Mouse (Mus musculus) effector memory CD4-positive, alpha-beta T cell, adult 5 months (primary cell): ENCODE measurements around the gene 6030408B16Rik. TPM values are rescaled to one million over a fixed set of nuclear protein-coding genes. Genes with fewer than 3 reads are reported as not detected.

ENCODE experiments used
- polyA plus RNA-seq: library from polyadenylated mRNA; unstranded; fragments of 100-300 nt; shearing (Covaris generic); gene quantifications from one replicate; pipeline ENCODE4 v1.2.1, GENCODE M21; 2017

6030408B16Rik gene
- polyA plus RNA-seq, result not detected

GRCm38 (mm10) chr15:101293025-101293621 lies at the start of gene 6030408B16Rik:
6030408B16Rik (plus strand) TSS chr15:101293212.

DNA sequence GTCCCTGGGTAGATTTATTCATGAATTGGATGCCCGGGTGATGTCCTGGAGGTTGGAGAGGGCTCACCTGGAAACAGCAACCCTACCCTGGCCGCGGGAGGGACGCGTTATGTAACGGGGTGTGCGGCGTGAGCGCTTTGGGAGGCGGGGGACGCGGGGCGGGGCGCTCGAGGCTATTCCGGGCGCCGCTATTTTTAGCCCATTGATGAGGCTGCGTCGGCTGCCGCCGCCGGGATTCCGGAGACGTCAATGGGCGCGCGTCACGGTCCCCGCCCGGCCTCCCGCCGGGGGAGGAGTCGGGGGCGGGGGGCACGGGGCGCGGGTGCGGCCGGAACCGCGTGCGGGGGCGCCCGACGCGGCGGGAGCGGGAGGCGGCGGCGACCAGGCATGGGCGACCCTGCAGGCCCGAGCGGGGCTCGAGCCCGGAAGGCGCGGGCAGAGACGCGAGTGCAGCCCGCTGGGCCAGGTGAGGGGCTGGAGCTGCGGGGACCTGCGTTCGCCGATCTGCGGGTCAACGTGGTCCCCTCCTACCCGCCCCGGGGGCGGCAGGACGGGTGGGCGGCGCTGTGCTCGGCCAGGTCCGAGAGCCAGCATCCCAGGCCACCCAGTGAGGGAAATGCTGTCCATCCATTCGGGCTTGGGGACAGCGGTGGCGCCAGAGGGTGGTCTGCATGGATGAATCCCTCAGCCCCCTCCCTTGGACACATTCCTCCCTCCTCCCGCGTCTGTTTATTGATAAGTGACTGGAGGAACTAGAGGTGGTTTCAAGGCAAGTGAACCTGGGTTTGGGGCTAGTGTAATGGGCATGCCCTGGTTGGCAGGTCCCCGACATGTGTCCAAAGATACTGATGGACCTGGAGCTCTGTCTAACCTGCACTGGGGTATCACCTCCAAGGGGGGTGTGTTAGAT lies 38.9 kb upstream of the 6030408B16Rik start, which contains the start of gene Nr4a1:
Gene Nr4a1 (plus strand): TSS at position 384 of the 910 bp plus-strand sequence.

DNA sequence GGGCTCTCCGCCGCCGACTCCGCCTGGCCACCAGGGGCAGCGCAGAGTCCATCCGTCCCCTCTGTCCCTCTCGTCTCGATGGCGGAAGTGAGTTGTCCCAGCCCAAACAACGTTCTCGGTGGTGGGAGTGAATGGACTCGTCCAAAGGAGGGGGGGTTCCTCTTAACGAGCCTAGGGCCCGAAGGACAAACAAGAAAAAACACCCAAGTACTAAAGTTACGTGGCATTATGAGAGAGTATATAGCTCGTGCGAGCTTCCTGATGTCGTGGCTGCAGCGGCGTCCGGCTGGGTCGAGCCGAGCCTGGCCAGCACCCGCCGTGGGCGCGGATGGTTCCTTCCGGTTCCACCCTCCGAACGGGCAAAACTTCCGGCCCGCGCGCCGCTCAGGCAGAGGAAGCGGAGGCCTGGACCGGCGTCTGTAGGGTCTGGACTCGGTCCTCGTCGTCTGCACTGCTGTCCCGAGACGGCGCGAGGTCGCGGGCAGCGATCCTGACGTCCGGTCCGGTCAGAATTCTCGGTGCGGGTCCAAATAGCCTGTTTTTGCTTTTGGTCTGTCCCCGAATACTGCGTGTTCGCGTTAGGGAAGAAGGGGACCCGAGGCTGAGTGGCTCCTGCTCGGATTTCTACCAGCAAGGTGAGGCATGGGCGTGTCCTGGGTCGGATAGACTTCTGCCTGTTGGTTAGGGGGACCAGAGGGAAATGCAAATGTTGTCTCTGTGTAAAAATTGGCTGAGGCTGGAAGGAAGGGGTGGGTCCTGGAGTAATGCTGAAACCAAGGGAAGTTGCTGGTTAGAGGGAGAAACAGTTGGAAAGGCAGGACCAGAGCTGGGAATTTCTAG lies 8.9 kb upstream of the 6030408B16Rik start, which contains the start of gene Atg101:
Gene Atg101 (plus strand): TSS at position 362 of the 840 bp plus-strand sequence.

Other genes starting within 250 kb of the 6030408B16Rik start
- gene Gm47841, start 245.8 kb upstream of the 6030408B16Rik start, polyA plus RNA-seq, result not detected
- gene Fignl2, start 214.6 kb upstream of the 6030408B16Rik start, polyA plus RNA-seq, result not detected
- not detected for gene Ankrd33, start 177.5 kb upstream of the 6030408B16Rik start, polyA plus RNA-seq
- gene Acvrl1, start 164.7 kb upstream of the 6030408B16Rik start, polyA plus RNA-seq, result 0.90 TPM
- 0.94 TPM for gene Acvr1b, start 119.1 kb upstream of the 6030408B16Rik start, polyA plus RNA-seq
- gene Grasp, start 69.0 kb upstream of the 6030408B16Rik start, polyA plus RNA-seq, result 32.0 TPM
- 2,634 TPM for gene Nr4a1, start 38.9 kb upstream of the 6030408B16Rik start, polyA plus RNA-seq
- gene Atg101, start 8.9 kb upstream of the 6030408B16Rik start, polyA plus RNA-seq, result 90.7 TPM
- not detected for gene Krt80, start 77.0 kb downstream of the 6030408B16Rik start, polyA plus RNA-seq
- not detected for gene Krt7, start 117.8 kb downstream of the 6030408B16Rik start, polyA plus RNA-seq
- gene Krt87, start 145.6 kb downstream of the 6030408B16Rik start, polyA plus RNA-seq, result not detected
- gene Krt88, start 154.5 kb downstream of the 6030408B16Rik start, polyA plus RNA-seq, result not detected
- not detected for gene Krt81, start 170.5 kb downstream of the 6030408B16Rik start, polyA plus RNA-seq
- not detected for gene Krt86, start 180.3 kb downstream of the 6030408B16Rik start, polyA plus RNA-seq
- gene Krt83, start 198.3 kb downstream of the 6030408B16Rik start, polyA plus RNA-seq, result 17.0 TPM
- not detected for gene Gm49425, start 224.0 kb downstream of the 6030408B16Rik start, polyA plus RNA-seq
- gene Krt84, start 239.6 kb downstream of the 6030408B16Rik start, polyA plus RNA-seq, result not detected